Mouse (Mus musculus): ENCODE results near the gene Neurl4.
"Not testable (repeated sequence)": the region's sequence is repeated elsewhere in the genome, so short reads cannot be mapped to it uniquely, and the experiment has no call there.

Neurl4 gene

GRCm38 (mm10) chr11:69900471-69901405, at the start of gene Neurl4, which contains the start of gene 2810408A11Rik:
Neurl4 (plus strand) TSS chr11:69901072.
2810408A11Rik (minus strand) TSS chr11:69900987.
- peaks cover 8% of the 10 kb centered on the region; the same call in 1 of the 2 replicates for H3K27me3 ChIP-seq (ENCODE audit: insufficient read depth, low read length)
- no peak for TF ChIP-seq CTCF (conservative IDR thresholded peaks at IDR 0.05; ENCODE audit: low read length)
- no peak for TF ChIP-seq POU5F1 (IDR thresholded peaks at IDR 0.05; ENCODE audit: borderline replicate concordance, low read length)
- no peak for TF ChIP-seq NANOG (IDR thresholded peaks at IDR 0.05; ENCODE audit: borderline replicate concordance, low read length)
- H3K36me3 ChIP-seq (ENCODE audit: insufficient read depth, low read length) = peaks cover 26% of the 10 kb centered on the region
- peaks cover 58% of the 10 kb centered on the region for H3K4me1 ChIP-seq (replicated peaks; ENCODE audit: low read depth, low read length)
- H3K4me3 ChIP-seq (replicated peaks; ENCODE audit: low read length) = peak within 1 kb of the TSS; percentile 93
- no peaks in the 10 kb centered on the region for H3K9me3 ChIP-seq (ENCODE audit: low read length)

GRCm38 (mm10) chr11:69853994-69854393, 46.9 kb upstream of the Neurl4 start:
- H3K27me3 ChIP-seq (ENCODE audit: insufficient read depth, low read length) = peaks cover 25% of the 10 kb centered on the region
- H3K4me1 ChIP-seq (replicated peaks; ENCODE audit: low read depth, low read length) = peaks cover 70% of the 10 kb centered on the region
- H3K4me3 ChIP-seq (replicated peaks; ENCODE audit: low read length) = 0 out of 2 replicates have a peak overlapping the region, but pooled peaks have one; percentile 13
- TF ChIP-seq NANOG (IDR thresholded peaks at IDR 0.05; ENCODE audit: borderline replicate concordance, low read length) = no peak
- no peak for TF ChIP-seq CTCF (conservative IDR thresholded peaks at IDR 0.05; ENCODE audit: low read length)
- TF ChIP-seq POU5F1 (IDR thresholded peaks at IDR 0.05; ENCODE audit: borderline replicate concordance, low read length) = no peak
- peaks cover 59% of the 10 kb centered on the region for H3K36me3 ChIP-seq (ENCODE audit: insufficient read depth, low read length)
- H3K9me3 ChIP-seq (ENCODE audit: low read length) = no peaks in the 10 kb centered on the region

- TF ChIP-seq CTCF (conservative IDR thresholded peaks at IDR 0.05; ENCODE audit: low read length) (no peak), POU5F1 (IDR thresholded peaks at IDR 0.05; ENCODE audit: borderline replicate concordance, low read length) (no peak), NANOG (IDR thresholded peaks at IDR 0.05; ENCODE audit: borderline replicate concordance, low read length) (no peak)
- Histone ChIP-seq H3K4me3 (replicated peaks; ENCODE audit: low read length) (peak overlapping the region; percentile 45), H3K4me1 (replicated peaks; ENCODE audit: low read depth, low read length) (peaks cover 74% of the 10 kb centered on the region), H3K9me3 (ENCODE audit: low read length) (no peaks in the 10 kb centered on the region), H3K36me3 (ENCODE audit: insufficient read depth, low read length) (peaks cover 52% of the 10 kb centered on the region), H3K27me3 (ENCODE audit: insufficient read depth, low read length) (peaks cover 27% of the 10 kb centered on the region)
Observed at GRCm38 (mm10) chr11:69854680-69855079, 46.2 kb upstream of the Neurl4 start.

GRCm38 (mm10) chr11:69855347-69855746, 45.5 kb upstream of the Neurl4 start:
- TF ChIP-seq POU5F1 (IDR thresholded peaks at IDR 0.05; ENCODE audit: borderline replicate concordance, low read length) = no peak
- peak; percentile 33 for TF ChIP-seq CTCF (conservative IDR thresholded peaks at IDR 0.05; ENCODE audit: low read length)
- Histone ChIP-seq H3K4me1 (replicated peaks; ENCODE audit: low read depth, low read length) (peaks cover 71% of the 10 kb centered on the region), H3K27me3 (ENCODE audit: insufficient read depth, low read length) (peaks cover 27% of the 10 kb centered on the region), H3K36me3 (ENCODE audit: insufficient read depth, low read length) (peaks cover 45% of the 10 kb centered on the region), H3K4me3 (replicated peaks; ENCODE audit: low read length) (peak overlapping the region; percentile 75), H3K9me3 (ENCODE audit: low read length) (no peaks in the 10 kb centered on the region)

GRCm38 (mm10) chr11:69858113-69858998, 42.5 kb upstream of the Neurl4 start, which contains the start of gene Tnk1:
Tnk1 (minus strand) TSS chr11:69858730.
- H3K36me3 ChIP-seq (ENCODE audit: insufficient read depth, low read length) = peaks cover 15% of the 10 kb centered on the region

DNA sequence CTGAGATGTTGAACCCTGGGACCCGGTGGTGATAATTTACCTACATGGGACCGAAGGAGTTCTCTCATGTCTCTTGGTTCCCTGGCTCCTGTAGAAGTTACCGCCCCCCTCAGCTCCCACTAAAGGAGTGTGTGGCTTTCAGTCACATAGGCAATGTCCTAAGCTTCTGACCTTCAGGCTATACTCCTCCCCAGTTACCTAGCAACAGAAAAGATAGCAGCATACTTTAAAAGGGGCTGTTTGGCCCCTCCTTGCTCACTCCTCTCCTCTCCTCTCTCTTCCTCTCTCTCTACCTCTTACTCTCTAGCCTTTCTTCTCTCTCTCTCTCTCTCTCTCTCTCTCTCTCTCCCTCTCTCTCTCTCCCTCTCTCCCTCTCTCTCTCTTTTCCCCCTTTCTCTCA, 37.1 kb upstream of the Neurl4 start:
- H3K9me3 ChIP-seq (ENCODE audit: low read length); H3K4me3 ChIP-seq (replicated peaks; ENCODE audit: low read length): not testable (repeated sequence)
- H3K4me1 ChIP-seq (replicated peaks; ENCODE audit: low read depth, low read length) = peaks cover 53% of the 10 kb centered on the region

More at GRCm38 (mm10) chr11:69858113-69858998, 42.5 kb upstream of the Neurl4 start, which contains the start of gene Tnk1:
- peak within 1 kb of the TSS; percentile 75 for H3K4me3 ChIP-seq (replicated peaks; ENCODE audit: low read length)
- TF ChIP-seq NANOG (IDR thresholded peaks at IDR 0.05; ENCODE audit: borderline replicate concordance, low read length) = no peak
- TF ChIP-seq CTCF (conservative IDR thresholded peaks at IDR 0.05; ENCODE audit: low read length) = no peak
- TF ChIP-seq POU5F1 (IDR thresholded peaks at IDR 0.05; ENCODE audit: borderline replicate concordance, low read length) = no peak
- H3K9me3 ChIP-seq (ENCODE audit: low read length) = no peaks in the 10 kb centered on the region
- H3K4me1 ChIP-seq (replicated peaks; ENCODE audit: low read depth, low read length) = peaks cover 59% of the 10 kb centered on the region
- peaks cover 27% of the 10 kb centered on the region for H3K27me3 ChIP-seq (ENCODE audit: insufficient read depth, low read length)

DNA sequence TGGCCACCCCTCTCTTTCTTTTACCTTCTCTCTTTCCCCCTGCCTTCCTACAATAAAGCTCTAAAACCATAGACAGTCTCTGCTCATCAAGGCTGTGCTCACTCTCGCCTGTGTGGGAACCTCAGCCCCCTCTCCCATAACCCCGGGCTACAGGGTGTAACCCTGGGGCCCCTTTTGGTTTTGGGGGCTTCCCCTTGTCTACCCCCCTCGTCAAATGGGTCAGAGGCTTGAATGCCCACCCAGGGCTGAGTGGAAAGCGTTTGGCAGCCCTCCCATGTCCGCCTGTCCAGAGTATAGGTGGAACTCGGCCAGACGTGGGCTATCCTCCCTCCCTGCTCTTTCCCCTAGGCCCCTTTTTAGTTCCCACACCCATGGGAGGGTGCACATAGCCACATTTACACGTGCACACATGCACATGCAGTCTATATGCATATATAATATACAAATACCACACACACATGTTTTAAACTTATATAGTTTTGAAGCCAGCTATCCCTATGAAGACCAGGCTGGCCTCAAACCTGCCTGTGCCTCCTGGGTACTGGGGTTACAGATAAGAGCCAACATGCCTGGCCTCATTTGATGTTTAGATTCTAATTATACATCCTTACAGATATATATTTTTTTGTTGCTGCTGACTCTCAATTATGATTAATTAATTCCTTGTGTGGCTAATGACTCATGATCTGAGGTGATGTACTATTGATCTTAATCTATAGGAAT, 36.6 kb upstream of the Neurl4 start:
- Histone ChIP-seq H3K4me1 (replicated peaks; ENCODE audit: low read depth, low read length) (peaks cover 47% of the 10 kb centered on the region), H3K36me3 (ENCODE audit: insufficient read depth, low read length) (no peaks in the 10 kb centered on the region), H3K4me3 (replicated peaks; ENCODE audit: low read length) (no peak overlapping the region), H3K9me3 (ENCODE audit: low read length) (no peaks in the 10 kb centered on the region), H3K27me3 (ENCODE audit: insufficient read depth, low read length) (peaks cover 3% of the 10 kb centered on the region)
- TF ChIP-seq POU5F1 (IDR thresholded peaks at IDR 0.05; ENCODE audit: borderline replicate concordance, low read length) (no peak), NANOG (IDR thresholded peaks at IDR 0.05; ENCODE audit: borderline replicate concordance, low read length) (no peak), CTCF (conservative IDR thresholded peaks at IDR 0.05; ENCODE audit: low read length) (no peak)

More for the DNA sequence above, 37.1 kb upstream of the Neurl4 start:
- not testable (repeated sequence) for H3K27me3 ChIP-seq (ENCODE audit: insufficient read depth, low read length); H3K36me3 ChIP-seq (ENCODE audit: insufficient read depth, low read length)

All from E14TG2a.4 (cell line).